Mouse (Mus musculus) spleen, adult 2 months (tissue): ENCODE results near the gene Rbks. TPM values are rescaled to one million over a fixed set of nuclear protein-coding genes. Genes with fewer than 3 reads are reported as not detected.

Experiments used
- DNase-seq, 2 experiments: peaks; one replicate each; pipeline versions ENCODE4 v3.0.0 to v3.0.0-alpha.2; 2012 to 2021; ENCODE audit warnings: low spot score in 2 of 2, low read depth in 1 of 2
- H3K27ac ChIP-seq: fragments of 200-500 bp; 2 replicates; pipeline ENCODE4 v1.5.1; 2012; ENCODE audit warnings: low read length, inconsistent platforms; ENCODE audit not compliant: insufficient read depth
- H3K27me3 ChIP-seq: fragments of 200-500 bp; 2 replicates; pipeline ENCODE4 v1.6.1; 2012; ENCODE audit warnings: mild to moderate bottlenecking, moderate library complexity, low read length, inconsistent platforms; ENCODE audit not compliant: control insufficient read depth, insufficient read depth
- H3K36me3 ChIP-seq: fragments of 200-500 bp; 2 replicates; pipeline ENCODE4 v1.6.1; 2012; ENCODE audit warnings: mild to moderate bottlenecking, low read length, inconsistent platforms; ENCODE audit not compliant: control insufficient read depth, insufficient read depth
- H3K4me1 ChIP-seq: fragments of 200-500 bp; 2 replicates; pipeline ENCODE4 v1.6.1; 2011; ENCODE audit warnings: inconsistent platforms; ENCODE audit not compliant: control insufficient read depth, insufficient read depth, insufficient read length
- H3K4me3 ChIP-seq: fragments of 200-500 bp; 2 replicates; pipeline ENCODE4 v1.5.1; 2011; ENCODE audit warnings: mild to moderate bottlenecking, inconsistent platforms; ENCODE audit not compliant: insufficient read depth, insufficient read length; ENCODE audit errors: extremely low read depth
- CTCF ChIP-seq: fragments of 200-500 bp; IDR thresholded peaks from 2 replicates; pipeline ENCODE4 v1.5.1; 2011; ENCODE audit warnings: mild to moderate bottlenecking, inconsistent platforms; ENCODE audit not compliant: insufficient read depth, insufficient read length, insufficient replicate concordance; ENCODE audit errors: extremely low read depth
- POLR2A ChIP-seq: fragments of 200-500 bp; IDR thresholded peaks from 2 replicates; pipeline ENCODE4 v1.6.1; 2011; ENCODE audit warnings: low read depth, low read length, inconsistent platforms
- WGBS: fragments of 180-500 bp; shearing (Covaris S2); methylation state at CpG from one replicate; pipeline ENCODE4 v1.1.7; 2018; 5-methylcytosine and 5-hydroxymethylcytosine counted together
- polyA plus RNA-seq: library from polyadenylated mRNA; depleted of rRNA; stranded (reverse); fragments of >200 nt; gene quantifications from 2 replicates; pipeline ENCODE4 v1.2.3, GENCODE M21; 2012; rRNA removed

Gene Rbks
- 3.7 and 4.0 TPM in 2 replicates for polyA plus RNA-seq

DNA sequence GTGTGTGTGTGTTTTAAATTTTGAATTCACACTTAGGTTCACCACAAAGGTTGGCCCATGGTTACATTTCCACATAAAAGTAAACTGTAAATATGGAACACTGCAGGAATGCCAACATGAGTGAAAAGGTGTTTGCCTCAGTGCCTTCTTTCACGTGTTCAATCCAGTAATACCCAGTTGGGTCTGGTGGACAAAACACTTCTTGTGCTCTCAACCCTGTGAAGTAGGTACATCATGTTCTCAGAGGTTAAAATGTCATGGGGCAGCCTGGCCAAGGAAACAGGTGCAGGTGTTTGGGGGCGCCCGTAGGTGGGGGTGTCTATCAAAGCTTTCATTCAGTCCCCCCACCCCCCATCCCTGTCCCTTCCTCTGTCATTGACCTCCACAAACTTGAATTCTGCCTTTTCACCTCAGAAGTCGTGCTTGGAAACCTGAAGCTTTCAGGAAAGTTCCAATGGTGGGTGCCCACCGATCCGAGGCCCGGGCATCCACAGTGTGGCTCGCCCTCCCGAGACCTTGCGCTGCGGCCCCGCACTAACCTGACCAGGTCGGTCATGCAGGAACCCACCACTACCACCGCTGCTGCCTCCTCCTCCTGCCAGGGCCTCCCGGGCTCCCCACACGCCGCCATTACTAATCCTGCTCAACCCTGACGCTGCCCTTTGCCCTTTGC lies at the start of gene Rbks:
Gene Rbks (minus strand): TSS at position 657 of the 673 bp plus-strand sequence.
- Histone ChIP-seq H3K4me3 (peak within 1 kb of the TSS; percentile 98), H3K36me3 (no peaks in the 10 kb centered on the region), H3K27me3 (no peaks in the 10 kb centered on the region), H3K4me1 (peaks cover 3% of the 10 kb centered on the region; the same call in 1 of the 2 replicates), H3K27ac (peak within 1 kb of the TSS; percentile 99)
- WGBS = 3% methylated on average over 18 of the region's 18 CpGs
- no peak for DNase-seq
- TF ChIP-seq POLR2A (no peak), CTCF (no peak)

DNA sequence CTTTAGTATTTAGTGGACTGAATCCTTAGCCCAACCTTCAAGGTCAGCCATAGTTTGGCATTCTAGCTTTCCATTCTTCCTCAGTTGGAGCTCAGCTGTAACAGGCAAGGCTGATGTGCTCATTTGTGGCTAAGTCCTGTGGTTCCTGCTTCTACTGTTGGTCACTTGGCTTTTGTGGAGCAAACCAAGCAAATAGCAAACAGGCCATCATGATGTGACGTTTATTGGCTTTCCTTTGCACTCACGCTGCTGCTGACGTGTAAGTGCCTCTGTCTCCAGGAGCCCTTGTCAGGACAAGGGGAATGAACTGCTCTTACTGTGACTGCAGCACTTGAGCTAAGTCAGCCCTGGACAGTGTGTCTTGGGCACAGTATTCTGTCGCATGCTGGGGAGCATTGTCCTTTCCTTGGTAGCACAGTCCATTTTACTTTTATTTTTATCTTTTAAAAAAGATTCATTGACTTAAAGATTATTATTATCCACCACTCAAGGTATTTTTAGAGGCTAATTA lies 45.1 kb upstream of the Rbks start:
- TF ChIP-seq POLR2A = no peak
- TF ChIP-seq CTCF = no peak
- Histone ChIP-seq H3K27me3 (no peaks in the 10 kb centered on the region), H3K4me1 (no peaks in the 10 kb centered on the region), H3K36me3 (no peaks in the 10 kb centered on the region), H3K4me3 (no peak overlapping the region), H3K27ac (no peak overlapping the region)
- DNase-seq = no peak
- WGBS = 94% methylated on average over 4 of the region's 4 CpGs

DNA sequence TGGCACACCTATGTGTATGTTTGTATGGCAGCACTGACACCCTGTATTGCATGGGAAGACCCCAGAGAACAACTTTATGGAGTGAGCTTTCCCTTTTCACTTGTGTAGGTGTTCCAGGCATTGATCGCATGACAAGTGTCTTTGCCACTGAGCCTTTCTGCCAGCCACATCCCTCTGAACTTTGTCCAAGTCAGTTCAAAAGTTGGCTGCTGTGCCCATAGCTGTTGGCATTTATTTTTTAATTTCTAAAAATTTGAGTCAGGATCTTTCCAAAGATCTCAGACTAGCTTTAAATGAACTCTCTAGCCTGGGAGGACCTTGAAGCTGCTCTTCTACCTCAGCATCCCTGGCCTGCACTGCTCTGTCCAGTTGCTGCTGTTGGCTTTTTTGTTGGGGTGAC lies 44.5 kb upstream of the Rbks start:
- Histone ChIP-seq H3K4me1 (no peaks in the 10 kb centered on the region), H3K4me3 (no peak overlapping the region), H3K27me3 (no peaks in the 10 kb centered on the region), H3K27ac (no peak overlapping the region), H3K36me3 (no peaks in the 10 kb centered on the region)
- 100% methylated on average over 1 of the region's 1 CpGs for WGBS
- DNase-seq = no peak
- TF ChIP-seq POLR2A (no peak), CTCF (no peak)

GRCm38 (mm10) chr5:31732644-31733338 lies 35.4 kb upstream of the Rbks start:
- no peak overlapping the region for H3K4me3 ChIP-seq
- WGBS = 39% methylated on average over 3 of the region's 3 CpGs
- H3K27ac ChIP-seq = no peak overlapping the region
- H3K36me3 ChIP-seq = peaks cover 2% of the 10 kb centered on the region; the same call in 1 of the 2 replicates
- no peak for TF ChIP-seq CTCF
- TF ChIP-seq POLR2A = no peak
- H3K27me3 ChIP-seq = no peaks in the 10 kb centered on the region
- no peak for DNase-seq
- peaks cover 2% of the 10 kb centered on the region; the same call in 1 of the 2 replicates for H3K4me1 ChIP-seq

DNA sequence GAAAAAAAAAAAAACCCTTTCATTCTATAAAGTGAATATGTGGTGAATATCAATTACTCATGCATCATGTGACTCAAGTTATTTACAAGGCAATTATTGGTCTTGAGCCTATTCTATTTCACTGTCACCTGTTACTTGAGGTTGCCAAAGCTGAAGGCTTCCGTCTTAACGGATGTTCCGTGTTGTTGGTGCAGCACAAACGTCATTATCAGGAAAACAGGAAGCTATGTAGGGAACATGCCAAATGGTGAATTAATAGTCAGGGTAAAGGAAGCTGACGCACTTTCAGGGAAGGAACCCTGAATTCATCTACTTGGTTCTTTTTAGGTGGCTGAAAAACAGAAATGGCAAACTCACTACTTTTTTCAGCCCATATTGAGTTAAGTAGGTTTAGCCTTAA lies 30.0 kb upstream of the Rbks start:
- DNase-seq = no peak
- H3K27me3 ChIP-seq = no peaks in the 10 kb centered on the region
- H3K27ac ChIP-seq = no peak overlapping the region
- H3K36me3 ChIP-seq = no peaks in the 10 kb centered on the region
- H3K4me3 ChIP-seq = no peak overlapping the region
- TF ChIP-seq POLR2A (no peak), CTCF (no peak)
- 65% methylated on average over 5 of the region's 5 CpGs for WGBS
- peaks cover 2% of the 10 kb centered on the region; the same call in 1 of the 2 replicates for H3K4me1 ChIP-seq

DNA sequence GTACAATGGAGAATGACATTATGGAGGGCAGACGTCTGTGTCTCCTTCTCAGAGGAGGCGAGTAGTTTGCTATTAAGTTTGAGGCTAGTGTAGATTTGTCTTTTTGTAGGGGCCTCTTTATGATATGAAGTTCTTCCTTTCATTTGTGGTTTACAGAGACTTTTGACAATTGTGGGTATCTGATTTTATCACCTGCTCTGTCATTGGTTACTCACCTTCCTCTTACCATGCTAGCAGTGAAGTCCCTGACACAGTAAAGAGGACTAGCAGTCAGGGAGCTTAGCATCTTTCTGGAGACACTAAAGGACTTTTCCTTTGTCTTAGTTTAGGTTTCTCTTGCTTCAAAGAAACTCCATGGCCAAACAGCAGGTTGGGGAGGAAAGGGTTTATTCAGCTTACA lies 28.5 kb upstream of the Rbks start:
- Histone ChIP-seq H3K27ac (no peak overlapping the region), H3K4me1 (peaks cover 2% of the 10 kb centered on the region; the same call in 1 of the 2 replicates), H3K4me3 (no peak overlapping the region), H3K36me3 (no peaks in the 10 kb centered on the region), H3K27me3 (no peaks in the 10 kb centered on the region)
- TF ChIP-seq POLR2A = no peak
- TF ChIP-seq CTCF = no peak
- DNase-seq = no peak
- WGBS = 71% methylated on average over 2 of the region's 2 CpGs

DNA sequence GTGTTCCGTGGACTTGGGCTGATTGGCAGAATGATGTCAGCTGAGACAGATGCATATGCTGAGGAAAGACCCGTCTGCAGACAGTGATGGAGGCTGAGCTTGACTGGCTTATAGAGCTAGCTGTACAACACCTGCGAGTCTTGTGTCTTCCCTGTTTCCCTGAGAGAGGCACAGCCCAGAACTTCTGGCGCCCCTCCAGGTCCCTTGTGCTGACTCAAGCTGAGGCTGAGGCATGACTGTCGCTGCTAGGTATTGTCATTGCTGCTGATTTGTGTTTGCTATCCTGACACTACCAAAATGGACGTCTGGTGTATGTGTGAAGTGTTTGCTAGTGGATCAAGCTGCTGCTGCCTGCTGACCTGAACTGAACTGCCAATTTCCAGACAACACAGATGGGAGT lies 27.1 kb upstream of the Rbks start:
- Histone ChIP-seq H3K4me1 (no peaks in the 10 kb centered on the region), H3K4me3 (no peak overlapping the region), H3K27ac (no peak overlapping the region), H3K27me3 (no peaks in the 10 kb centered on the region), H3K36me3 (no peaks in the 10 kb centered on the region)
- TF ChIP-seq POLR2A = no peak
- no peak for TF ChIP-seq CTCF
- WGBS = 84% methylated on average over 6 of the region's 6 CpGs
- no peak for DNase-seq
